Mouse (Mus musculus): Measurements from ENCODE around the gene Hdac2. TPM values are rescaled to one million over a fixed set of nuclear protein-coding genes. Genes with fewer than 3 reads are reported as not detected.

The Hdac2 gene
- polyA plus RNA-seq, 1 experiment, result 62.9 TPM

DNA sequence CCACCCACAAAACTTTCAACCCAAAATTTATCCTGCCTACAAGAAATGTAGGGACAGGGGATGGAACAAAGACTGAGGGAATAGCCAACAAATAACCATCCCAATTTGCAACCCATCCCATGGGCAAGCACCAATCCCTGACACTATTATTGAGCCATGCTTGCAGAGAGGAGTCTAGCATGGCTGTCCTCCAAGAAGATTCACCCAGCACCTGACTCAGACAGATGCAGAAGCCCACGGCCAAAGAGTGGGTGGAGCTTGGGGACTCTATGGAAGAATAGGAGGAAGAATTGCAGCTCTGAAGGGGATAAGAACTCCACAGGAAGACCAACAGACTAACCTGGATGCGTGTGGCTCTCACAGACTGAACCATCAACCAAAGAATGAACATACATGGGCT, 21.7 kb upstream of the Hdac2 start:
- Histone ChIP-seq H3K4me3 (ENCODE audit: insufficient read depth, poor library complexity, severe bottlenecking) (no peak overlapping the region), H3K79me3 (ENCODE audit: low read depth) (no peaks in the 10 kb centered on the region), H3K36me3 (ENCODE audit: control insufficient read depth, insufficient read depth) (no peaks in the 10 kb centered on the region), H3ac (ENCODE audit: control insufficient read depth, insufficient read length, low read depth) (no peak overlapping the region), H3K79me2 (ENCODE audit: control insufficient read depth, insufficient read depth) (no peaks in the 10 kb centered on the region), H3K27me3 (ENCODE audit: control insufficient read depth, insufficient read depth, insufficient read length) (no peaks in the 10 kb centered on the region)
- TF ChIP-seq CTCF (IDR thresholded peaks at IDR 0.05; ENCODE audit: control insufficient read depth, insufficient read depth, insufficient read length), result no peak
- no peak for TF ChIP-seq MAX (IDR thresholded peaks at IDR 0.05)
- TF ChIP-seq FOSL1 (IDR thresholded peaks at IDR 0.05; ENCODE audit: insufficient read depth, low read length, poor library complexity, severe bottlenecking), result no peak
- TF ChIP-seq CEBPB (IDR thresholded peaks at IDR 0.05; ENCODE audit: low read depth), result no peak
- no peak for TF ChIP-seq MYOG (IDR thresholded peaks at IDR 0.05; ENCODE audit: control insufficient read depth, extremely low read depth, insufficient read length)
- no peak for TF ChIP-seq MYOD1 (IDR thresholded peaks at IDR 0.05; ENCODE audit: control insufficient read depth, insufficient read length, low read depth)
- no peak for TF ChIP-seq USF1 (IDR thresholded peaks at IDR 0.05; ENCODE audit: low read depth)

DNA sequence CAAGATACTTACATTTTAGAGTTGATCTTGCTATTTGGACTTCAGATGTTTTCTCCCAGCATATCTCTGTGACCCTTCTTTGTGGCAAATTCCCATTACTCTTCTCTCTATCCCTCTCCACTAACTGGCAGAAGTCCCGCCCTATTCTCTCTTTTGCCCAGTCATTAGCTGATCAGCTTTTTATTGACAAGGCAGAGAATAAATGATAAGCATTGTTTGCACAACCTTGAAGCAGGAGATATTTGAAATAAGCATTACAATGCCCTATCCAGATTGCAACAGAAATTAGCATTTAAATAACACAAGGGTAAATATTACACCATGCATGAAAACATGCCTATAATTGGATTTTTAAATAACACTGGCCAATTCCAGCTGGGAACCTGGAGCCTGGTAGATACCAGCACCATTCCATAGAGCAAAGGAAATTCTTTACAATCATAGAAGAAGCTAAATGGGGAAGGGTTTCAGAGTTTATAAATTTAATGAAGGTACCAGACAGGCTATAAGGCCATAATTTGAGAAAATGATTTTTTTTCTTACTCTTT, 14.7 kb upstream of the Hdac2 start:
- H3K27me3 ChIP-seq (ENCODE audit: control insufficient read depth, insufficient read depth, insufficient read length), result no peaks in the 10 kb centered on the region
- no peak overlapping the region for H3K4me3 ChIP-seq (ENCODE audit: insufficient read depth, poor library complexity, severe bottlenecking)
- H3ac ChIP-seq (ENCODE audit: control insufficient read depth, insufficient read length, low read depth), result no peak overlapping the region
- no peak for TF ChIP-seq FOSL1 (IDR thresholded peaks at IDR 0.05; ENCODE audit: insufficient read depth, low read length, poor library complexity, severe bottlenecking)
- TF ChIP-seq USF1 (IDR thresholded peaks at IDR 0.05; ENCODE audit: low read depth), result no peak
- TF ChIP-seq MYOG (IDR thresholded peaks at IDR 0.05; ENCODE audit: control insufficient read depth, extremely low read depth, insufficient read length), result no peak
- no peak for TF ChIP-seq CTCF (IDR thresholded peaks at IDR 0.05; ENCODE audit: control insufficient read depth, insufficient read depth, insufficient read length)
- TF ChIP-seq MYOD1 (IDR thresholded peaks at IDR 0.05; ENCODE audit: control insufficient read depth, insufficient read length, low read depth), result no peak
- TF ChIP-seq CEBPB (IDR thresholded peaks at IDR 0.05; ENCODE audit: low read depth), result no peak
- TF ChIP-seq MAX (IDR thresholded peaks at IDR 0.05), result no peak
- no peaks in the 10 kb centered on the region for H3K79me2 ChIP-seq (ENCODE audit: control insufficient read depth, insufficient read depth)
- no peaks in the 10 kb centered on the region for H3K36me3 ChIP-seq (ENCODE audit: control insufficient read depth, insufficient read depth)
- H3K79me3 ChIP-seq (ENCODE audit: low read depth), result no peaks in the 10 kb centered on the region

DNA sequence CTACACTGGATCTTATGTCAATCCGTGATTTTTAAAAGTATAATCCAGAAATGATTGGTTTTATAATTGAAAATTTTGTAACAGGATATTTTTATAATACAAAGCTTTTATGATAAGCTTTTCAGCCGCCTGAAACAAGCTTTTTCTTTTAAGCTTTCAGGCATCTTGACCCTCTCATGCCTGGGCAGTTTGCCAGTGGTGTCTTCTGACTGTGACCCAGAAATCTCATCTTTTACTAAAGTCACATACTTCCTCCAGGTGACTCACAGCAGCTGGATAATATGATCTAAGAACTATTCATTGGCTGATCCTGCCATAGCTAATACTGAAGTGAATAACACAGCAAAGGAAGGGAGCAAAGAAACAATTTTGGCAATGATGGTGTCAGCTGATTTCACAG, 9.9 kb upstream of the Hdac2 start:
- no peaks in the 10 kb centered on the region for H3K27me3 ChIP-seq (ENCODE audit: control insufficient read depth, insufficient read depth, insufficient read length)
- no peak overlapping the region for H3K4me3 ChIP-seq (ENCODE audit: insufficient read depth, poor library complexity, severe bottlenecking)
- H3K79me2 ChIP-seq (ENCODE audit: control insufficient read depth, insufficient read depth), result no peaks in the 10 kb centered on the region
- no peaks in the 10 kb centered on the region for H3K36me3 ChIP-seq (ENCODE audit: control insufficient read depth, insufficient read depth)
- TF ChIP-seq MYOG (IDR thresholded peaks at IDR 0.05; ENCODE audit: control insufficient read depth, extremely low read depth, insufficient read length), result no peak
- no peak for TF ChIP-seq MYOD1 (IDR thresholded peaks at IDR 0.05; ENCODE audit: control insufficient read depth, insufficient read length, low read depth)
- TF ChIP-seq CTCF (IDR thresholded peaks at IDR 0.05; ENCODE audit: control insufficient read depth, insufficient read depth, insufficient read length), result no peak
- no peak for TF ChIP-seq FOSL1 (IDR thresholded peaks at IDR 0.05; ENCODE audit: insufficient read depth, low read length, poor library complexity, severe bottlenecking)
- H3ac ChIP-seq (ENCODE audit: control insufficient read depth, insufficient read length, low read depth), result no peak overlapping the region
- no peaks in the 10 kb centered on the region for H3K79me3 ChIP-seq (ENCODE audit: low read depth)

DNA sequence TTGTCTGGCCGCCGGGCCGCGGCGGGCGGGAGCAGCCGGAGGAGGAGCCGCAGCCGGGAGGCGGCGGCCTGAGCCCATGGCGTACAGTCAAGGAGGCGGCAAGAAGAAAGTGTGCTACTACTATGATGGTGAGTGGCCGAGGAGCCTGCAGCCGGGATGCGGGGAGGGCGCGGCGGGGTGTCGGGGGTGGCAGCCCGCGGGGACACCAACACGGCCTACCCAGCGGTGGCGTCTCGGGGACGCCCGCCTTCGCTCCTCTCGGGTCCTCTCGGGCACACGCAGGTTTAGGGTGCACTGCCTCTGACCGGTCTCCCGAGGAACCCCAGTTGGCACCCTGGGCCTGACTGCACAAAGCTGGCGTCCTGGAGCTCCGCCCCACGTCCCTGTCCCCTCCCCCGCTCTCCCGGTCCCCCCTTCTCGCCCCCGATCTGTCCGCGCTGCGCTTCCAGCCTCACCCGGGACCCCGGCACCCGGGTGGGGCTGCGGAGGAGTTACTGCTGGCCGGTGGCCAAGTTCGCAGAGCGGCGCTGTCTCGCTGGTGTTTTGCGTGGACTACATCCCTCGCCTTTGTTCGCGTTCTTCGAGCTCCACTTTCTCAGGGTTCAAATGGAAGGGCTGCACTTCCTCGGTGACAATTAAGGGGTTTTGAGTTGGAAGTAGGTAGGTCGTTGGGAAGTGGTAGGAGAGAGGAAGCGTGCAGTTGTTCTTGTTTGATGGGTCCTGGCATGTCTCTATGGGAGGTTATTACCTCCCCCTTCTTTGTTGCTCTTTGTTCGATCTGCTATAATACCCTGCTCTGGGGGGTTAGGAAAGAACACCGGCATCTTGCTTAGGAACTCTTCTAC, 554 bp downstream of the Hdac2 start:
- Histone ChIP-seq H3ac (ENCODE audit: control insufficient read depth, insufficient read length, low read depth) (peak overlapping the region; percentile 89), H3K36me3 (ENCODE audit: control insufficient read depth, insufficient read depth) (peaks cover 4% of the 10 kb centered on the region), H3K27me3 (ENCODE audit: control insufficient read depth, insufficient read depth, insufficient read length) (no peaks in the 10 kb centered on the region), H3K4me3 (ENCODE audit: insufficient read depth, poor library complexity, severe bottlenecking) (peak overlapping the region; percentile 83), H3K79me2 (ENCODE audit: control insufficient read depth, insufficient read depth) (peaks cover 55% of the 10 kb centered on the region), H3K79me3 (ENCODE audit: low read depth) (peaks cover 55% of the 10 kb centered on the region)
- no peak for TF ChIP-seq MAX (IDR thresholded peaks at IDR 0.05)
- no peak for TF ChIP-seq CTCF (IDR thresholded peaks at IDR 0.05; ENCODE audit: control insufficient read depth, insufficient read depth, insufficient read length)
- no peak for TF ChIP-seq MYOD1 (IDR thresholded peaks at IDR 0.05; ENCODE audit: control insufficient read depth, insufficient read length, low read depth)
- no peak for TF ChIP-seq USF1 (IDR thresholded peaks at IDR 0.05; ENCODE audit: low read depth)
- no peak for TF ChIP-seq FOSL1 (IDR thresholded peaks at IDR 0.05; ENCODE audit: insufficient read depth, low read length, poor library complexity, severe bottlenecking)
- TF ChIP-seq MYOG (IDR thresholded peaks at IDR 0.05; ENCODE audit: control insufficient read depth, extremely low read depth, insufficient read length), result no peak
- no peak for TF ChIP-seq CEBPB (IDR thresholded peaks at IDR 0.05; ENCODE audit: low read depth)

DNA sequence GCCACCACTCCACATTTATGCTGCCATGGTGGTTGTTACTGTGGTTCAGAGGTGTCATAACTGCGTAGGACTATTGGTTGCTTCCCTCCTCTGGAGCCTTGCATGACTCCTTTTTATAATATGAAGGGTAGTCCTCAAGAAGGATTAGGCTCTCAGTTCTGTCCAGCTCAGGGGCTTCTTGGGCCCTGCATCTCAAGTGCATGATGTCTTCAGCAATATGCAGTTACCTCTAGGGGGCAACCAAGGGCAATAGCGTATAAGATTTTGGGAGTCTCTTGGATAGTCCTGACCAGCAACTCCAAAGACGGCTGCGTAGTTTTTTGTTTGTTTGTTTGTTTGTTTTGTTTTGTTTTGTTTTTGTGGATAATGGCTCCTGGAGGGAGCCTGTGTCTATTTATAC, 7.5 kb downstream of the Hdac2 start:
- H3K79me3 ChIP-seq (ENCODE audit: low read depth), result peaks cover 87% of the 10 kb centered on the region
- no peaks in the 10 kb centered on the region for H3K27me3 ChIP-seq (ENCODE audit: control insufficient read depth, insufficient read depth, insufficient read length)
- peaks cover 97% of the 10 kb centered on the region for H3K79me2 ChIP-seq (ENCODE audit: control insufficient read depth, insufficient read depth)
- no peak for TF ChIP-seq USF1 (IDR thresholded peaks at IDR 0.05; ENCODE audit: low read depth)
- no peak for TF ChIP-seq MAX (IDR thresholded peaks at IDR 0.05)
- TF ChIP-seq MYOG (IDR thresholded peaks at IDR 0.05; ENCODE audit: control insufficient read depth, extremely low read depth, insufficient read length), result no peak
- no peak for TF ChIP-seq MYOD1 (IDR thresholded peaks at IDR 0.05; ENCODE audit: control insufficient read depth, insufficient read length, low read depth)
- no peak for TF ChIP-seq CEBPB (IDR thresholded peaks at IDR 0.05; ENCODE audit: low read depth)
- no peak for TF ChIP-seq FOSL1 (IDR thresholded peaks at IDR 0.05; ENCODE audit: insufficient read depth, low read length, poor library complexity, severe bottlenecking)
- no peak for TF ChIP-seq CTCF (IDR thresholded peaks at IDR 0.05; ENCODE audit: control insufficient read depth, insufficient read depth, insufficient read length)
- H3K4me3 ChIP-seq (ENCODE audit: insufficient read depth, poor library complexity, severe bottlenecking), result no peak overlapping the region
- peaks cover 16% of the 10 kb centered on the region for H3K36me3 ChIP-seq (ENCODE audit: control insufficient read depth, insufficient read depth)
- H3ac ChIP-seq (ENCODE audit: control insufficient read depth, insufficient read length, low read depth), result no peak overlapping the region
